In the genomic region with DNA sequence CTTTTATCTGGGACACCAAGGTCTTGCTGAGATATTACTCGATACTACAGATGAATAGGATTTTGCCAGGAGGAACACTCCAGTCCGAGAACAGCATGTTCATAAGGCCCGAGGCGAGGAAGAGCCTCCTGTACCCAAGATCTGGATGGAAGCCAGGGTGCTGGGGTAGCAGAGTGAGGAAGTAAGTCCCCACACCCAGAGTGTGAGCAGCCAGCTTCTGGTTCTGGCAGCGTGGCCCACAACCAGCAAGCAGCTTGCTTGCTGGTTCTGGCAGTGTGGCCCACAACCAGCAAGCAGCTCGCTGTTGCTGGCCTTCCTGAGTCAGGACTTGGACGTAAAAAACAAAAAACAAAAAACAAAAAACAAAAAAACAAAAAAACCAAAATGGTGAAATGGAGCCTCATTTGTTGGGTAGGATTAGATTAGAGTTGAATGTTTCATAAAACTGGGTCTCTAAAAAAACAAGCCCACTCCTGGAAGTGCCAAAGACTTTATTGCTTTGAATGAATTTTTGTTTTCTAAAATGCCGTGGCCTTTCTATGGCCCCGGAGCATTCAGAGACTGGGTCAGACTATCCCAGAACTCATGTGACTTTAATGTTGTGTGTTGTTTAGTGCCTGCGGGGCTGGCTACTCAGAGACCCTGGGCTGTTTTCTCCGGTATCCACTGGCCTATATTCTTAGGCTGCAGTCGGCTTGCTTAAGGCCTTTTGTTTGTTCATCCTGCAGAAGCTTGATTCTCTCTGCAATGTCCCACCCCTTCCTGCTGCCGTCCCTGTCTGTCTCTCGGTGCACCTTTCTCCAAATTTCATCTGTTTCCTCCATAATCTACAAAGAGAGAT, we compare ENCODE assay signal across 9 mouse cellular contexts. TPM values are rescaled to one million over a fixed set of nuclear protein-coding genes. Genes with fewer than 3 reads are reported as not detected.
DNase-seq lines count a peak whose midpoint lies in the region; ATAC-seq lines count a peak whose summit lies in the region.
"Had no signal": no experiment of that assay in that cellular context is flagged by ENCODE, and none has a peak within 500 bp of the region (broad histone marks: within the 10 kb centered on the region; RNA-seq: fewer than 3 reads in every experiment).

No protein-coding gene starts in this region.

- no peak overlapping the region for H3K4me3 ChIP-seq in hindbrain, embryonic 15.5 days
- H3K4me3 ChIP-seq in limb, embryonic 13.5 days = no peak overlapping the region
- peak overlapping the region; percentile 10; the same call in 1 of the 2 replicates for H3K4me3 ChIP-seq in midbrain, embryonic 15.5 days

- no peak; the same call in 1 of the 2 replicates for ATAC-seq in hindbrain, embryonic 15.5 days (ENCODE audit: low FRiP score, low read depth)
- no peak for ATAC-seq in limb, embryonic 13.5 days (ENCODE audit: low FRiP score, low read depth)
- ATAC-seq in midbrain, embryonic 15.5 days (replicated peaks) = peak; percentile 43

- no peaks in the 10 kb centered on the region for H3K9me3 ChIP-seq in hindbrain, embryonic 15.5 days
- no peaks in the 10 kb centered on the region; the same call in 1 of the 2 replicates for H3K9me3 ChIP-seq in limb, embryonic 13.5 days
- no peaks in the 10 kb centered on the region for H3K9me3 ChIP-seq in midbrain, embryonic 15.5 days

- WGBS in hindbrain, embryonic 15.5 days = 26% methylated on average over 14 of the region's 14 CpGs
- 40% methylated on average over 14 of the region's 14 CpGs for WGBS in limb, embryonic 13.5 days
- 23% methylated on average over 14 of the region's 14 CpGs for WGBS in midbrain, embryonic 15.5 days

- peak overlapping the region; percentile 58 for H3K27ac ChIP-seq in hindbrain, embryonic 15.5 days (replicated peaks)
- peak overlapping the region; percentile 40; the same call in 1 of the 2 replicates for H3K27ac ChIP-seq in limb, embryonic 13.5 days
- peak overlapping the region; percentile 78 for H3K27ac ChIP-seq in midbrain, embryonic 15.5 days

- peak; percentile 79 for DNase-seq in layer of hippocampus, adult 11-12 months (ENCODE audit: low spot score)
- DNase-seq in layer of hippocampus, adult 9-10 months (ENCODE audit: low spot score) = no peak
- peak; percentile 74 to 76 for DNase-seq in cerebellum, postnatal 14 days
- DNase-seq in gastrocnemius, adult 8-10 months (ENCODE audit: low spot score in 2 of 2) = peak; percentile 41 to 69
- no peak for DNase-seq in natural killer cell, adult 2 months (ENCODE audit: low spot score in 2 of 2)

- H3K36me3 ChIP-seq in hindbrain, embryonic 15.5 days = no peaks in the 10 kb centered on the region
- H3K36me3 ChIP-seq in limb, embryonic 13.5 days = peaks cover 2% of the 10 kb centered on the region; the same call in 1 of the 2 replicates
- no peaks in the 10 kb centered on the region for H3K36me3 ChIP-seq in midbrain, embryonic 15.5 days (replicated peaks)

- peak overlapping the region; percentile 40 for H3K4me2 ChIP-seq in hindbrain, embryonic 15.5 days
- H3K4me2 ChIP-seq in limb, embryonic 13.5 days (replicated peaks) = peak overlapping the region; percentile 52
- H3K4me2 ChIP-seq in midbrain, embryonic 15.5 days = peak overlapping the region; percentile 32

- peaks cover 49% of the 10 kb centered on the region for H3K4me1 ChIP-seq in hindbrain, embryonic 15.5 days (replicated peaks)
- H3K4me1 ChIP-seq in limb, embryonic 13.5 days = peaks cover 51% of the 10 kb centered on the region
- peaks cover 50% of the 10 kb centered on the region for H3K4me1 ChIP-seq in midbrain, embryonic 15.5 days

- H3K9ac ChIP-seq in hindbrain, embryonic 15.5 days = 0 out of 2 replicates have a peak overlapping the region, but pooled peaks have one; percentile 15
- H3K9ac ChIP-seq in limb, embryonic 13.5 days = 0 out of 2 replicates have a peak overlapping the region, but pooled peaks have one; percentile 5
- peak overlapping the region; percentile 34; the same call in 1 of the 2 replicates for H3K9ac ChIP-seq in midbrain, embryonic 15.5 days

- H3K27me3 ChIP-seq in hindbrain, embryonic 15.5 days = no peaks in the 10 kb centered on the region
- no peaks in the 10 kb centered on the region for H3K27me3 ChIP-seq in limb, embryonic 13.5 days
- H3K27me3 ChIP-seq in midbrain, embryonic 15.5 days (replicated peaks) = no peaks in the 10 kb centered on the region
- H3K27me3 ChIP-seq: CH12.LX had no signal

RNA-seq across cellular contexts. Expression of a gene that starts 11.7 kb away (rescaled TPM):
- 10 to 100 TPM; 50.2 to 56.6 (median 53.5) TPM for total RNA-seq in gastrocnemius, adult 8-10 months (2022)
- polyA plus RNA-seq in hindbrain, embryonic 15.5 days (2015; fragmentation: Nextera tagmentation; extraction: Ambion mirVana) = 18.8 and 20.8 TPM in 2 replicates
- 10.6 TPM in 2 replicates for polyA plus RNA-seq in limb, embryonic 13.5 days (2015; fragmentation: Nextera tagmentation; extraction: Ambion mirVana)
- polyA plus RNA-seq in midbrain, embryonic 15.5 days (2015; fragmentation: Nextera tagmentation; extraction: Ambion mirVana) = 22.1 and 22.3 TPM in 2 replicates

RNA-seq across cellular contexts. Expression of a gene that starts 38.9 kb away (rescaled TPM):
- 10 to 100 TPM; 57.8 to 63.3 (median 60.8) TPM for total RNA-seq in gastrocnemius, adult 8-10 months (2022)
- polyA plus RNA-seq in hindbrain, embryonic 15.5 days (2015; fragmentation: Nextera tagmentation; extraction: Ambion mirVana) = 237 and 247 TPM in 2 replicates
- polyA plus RNA-seq in limb, embryonic 13.5 days (2015; fragmentation: Nextera tagmentation; extraction: Ambion mirVana) = 318 and 331 TPM in 2 replicates
- 224 and 234 TPM in 2 replicates for polyA plus RNA-seq in midbrain, embryonic 15.5 days (2015; fragmentation: Nextera tagmentation; extraction: Ambion mirVana)

Comparison
In these comparisons a context has a peak if more than half of its experiments do, and no peak if none do; other contexts are left out.
1. DNase-seq: peak in layer of hippocampus, adult 11-12 months (single experiment), cerebellum, postnatal 14 days (2 of 2) and gastrocnemius, adult 8-10 months (2 of 2); none in layer of hippocampus, adult 9-10 months (single experiment) and natural killer cell, adult 2 months (0 of 2).
2. Peak in every context shown above with its lines, with median percentiles within 50 percentile points of each other: H3K27ac ChIP-seq, H3K4me2 ChIP-seq and H3K9ac ChIP-seq.